In the genomic region with DNA sequence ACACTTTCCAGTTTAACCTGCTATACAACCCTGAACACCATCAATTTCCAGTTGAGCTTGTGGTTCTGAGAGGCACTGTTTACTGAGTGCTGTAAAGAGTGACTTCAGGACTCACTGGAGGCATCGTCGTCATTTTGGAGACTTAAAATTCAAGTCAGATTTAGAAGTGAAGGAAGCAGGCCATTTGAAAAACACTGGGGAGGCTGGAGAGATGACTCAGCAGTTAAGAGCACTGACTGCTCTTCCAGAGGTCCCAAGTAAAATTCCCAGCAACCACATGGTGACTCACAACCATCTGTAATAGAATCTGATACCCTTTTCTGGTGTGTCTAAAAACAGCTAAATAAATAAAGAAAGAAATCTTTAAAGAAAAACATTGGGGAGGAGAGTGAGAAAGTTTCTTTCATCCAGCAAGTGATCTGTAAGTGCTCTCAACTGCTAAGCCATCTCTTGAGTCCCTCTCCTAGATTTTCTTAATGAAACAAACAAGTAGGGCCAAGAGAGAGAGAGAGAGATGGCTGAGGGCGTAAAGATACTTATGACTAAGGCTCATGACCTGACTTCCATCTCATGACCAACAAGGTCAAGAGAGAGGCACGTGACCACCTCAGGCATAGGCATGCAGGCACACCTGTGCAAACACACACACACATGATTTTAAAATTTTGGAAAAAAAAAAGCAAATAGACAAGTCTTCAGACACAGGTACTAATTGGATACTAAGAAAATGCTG, we compare ENCODE assay signal across 22 mouse cellular contexts. TPM values are rescaled to one million over a fixed set of nuclear protein-coding genes. Genes with fewer than 3 reads are reported as not detected.
A peak's percentile ranks its signal among the peaks of the same experiment; 100 is the strongest.
DNase-seq lines count a peak whose midpoint lies in the region; TF ChIP-seq lines count a peak whose summit lies in the region.
"Had no signal": no experiment of that assay in that cellular context is flagged by ENCODE, and none has a peak within 500 bp of the region (broad histone marks: within the 10 kb centered on the region; RNA-seq: fewer than 3 reads in every experiment).

No protein-coding gene starts in this region.

- no peak for DNase-seq in left cerebral cortex, adult 2 months (ENCODE audit: extremely low spot score in 1 of 2, low spot score in 2 of 2)
- no peak for DNase-seq in left cerebral cortex, postnatal 14 days (ENCODE audit: low spot score in 2 of 2)
- DNase-seq in 3T3-L1 (ENCODE audit: low read depth, low spot score) (peak; percentile 95), MN1 (ENCODE audit: low spot score) (peak; percentile 7)
- peak; percentile 87 for DNase-seq in fibroblast of lung, adult 2 months (ENCODE audit: low read depth)
- no peak for DNase-seq in cerebellum, adult 11-12 months
- no peak for DNase-seq in hindbrain, embryonic 10.5 days (ENCODE audit: low spot score)
- no peak for DNase-seq in cerebellum, adult 11 months
- DNase-seq: cerebellum, postnatal 25 days; heart, adult 18-20 months; kidney, adult 9 months; kidney, postnatal 36 days; left cerebral cortex, postnatal 4 days; retina, postnatal 1 day; thymus, postnatal 14 days had no signal

- H3K27ac ChIP-seq in left cerebral cortex, adult 2 months: peak overlapping the region; percentile 37; the same call in 1 of the 2 replicates
- no peak overlapping the region for H3K27ac ChIP-seq in hindbrain, embryonic 10.5 days
- H3K27ac ChIP-seq: embryonic facial prominence, embryonic 10.5 days; hindbrain, embryonic 12.5 days; liver, embryonic 14.5 days; midbrain, embryonic 10.5 days; neural tube, embryonic 15.5 days; stomach, embryonic 15.5 days had no signal

- no peaks in the 10 kb centered on the region for H3K36me3 ChIP-seq in hindbrain, embryonic 10.5 days
- H3K36me3 ChIP-seq: embryonic facial prominence, embryonic 10.5 days; hindbrain, embryonic 12.5 days; midbrain, embryonic 10.5 days; neural tube, embryonic 15.5 days; stomach, embryonic 15.5 days had no signal

- peaks cover 3% of the 10 kb centered on the region; the same call in 1 of the 2 replicates for H3K9me3 ChIP-seq in hindbrain, embryonic 10.5 days
- H3K9me3 ChIP-seq: embryonic facial prominence, embryonic 10.5 days; hindbrain, embryonic 12.5 days; midbrain, embryonic 10.5 days; neural tube, embryonic 15.5 days; stomach, embryonic 15.5 days had no signal

- intact Hi-C loops in left cerebral cortex, adult 2 months (cut with DNase I): loop anchor here (5.0 kb wide), 1 partner anchor 1386 kb away; no protein-coding TSS in a partner anchor
- intact Hi-C loops in left cerebral cortex, postnatal 14 days (cut with DNase I): no loop called here

- H3K27me3 ChIP-seq in hindbrain, embryonic 10.5 days (ENCODE audit: insufficient read depth, poor library complexity, severe bottlenecking): no peaks in the 10 kb centered on the region
- H3K27me3 ChIP-seq: hindbrain, embryonic 12.5 days; neural tube, embryonic 15.5 days; stomach, embryonic 15.5 days had no signal

- H3K4me3 ChIP-seq in left cerebral cortex, adult 2 months: no peak overlapping the region
- H3K4me3 ChIP-seq in hindbrain, embryonic 10.5 days: no peak overlapping the region
- H3K4me3 ChIP-seq: embryonic facial prominence, embryonic 10.5 days; erythroblast, embryonic 14.5 days; hindbrain, embryonic 12.5 days; midbrain, embryonic 10.5 days; neural tube, embryonic 15.5 days; stomach, embryonic 15.5 days had no signal

- H3K4me1 ChIP-seq in hindbrain, embryonic 10.5 days (replicated peaks): no peaks in the 10 kb centered on the region
- H3K4me1 ChIP-seq: hindbrain, embryonic 12.5 days; midbrain, embryonic 10.5 days; neural tube, embryonic 15.5 days; stomach, embryonic 15.5 days had no signal

- 60% methylated on average over 4 of the region's 4 CpGs for WGBS in hindbrain, embryonic 10.5 days

- no peak for TF ChIP-seq CTCF in left cerebral cortex, adult 2 months (IDR thresholded peaks at IDR 0.05)

RNA-seq across cellular contexts. Expression of a gene that starts 23.9 kb away (rescaled TPM):
- 100 to 1,000 TPM; 180 to 193 TPM for total RNA-seq in left cerebral cortex, adult 2 months (2021)
- total RNA-seq in left cerebral cortex, postnatal 14 days (2021): 100 to 1,000 TPM; 206 to 211 TPM
- 89.5 and 91.2 TPM in 2 replicates for polyA plus RNA-seq in hindbrain, embryonic 10.5 days (2016; fragmentation: Nextera tagmentation; extraction: Ambion mirVana)

Comparison
In these comparisons a context has a peak if more than half of its experiments do, and no peak if none do; other contexts are left out.
1. DNase-seq: peak in 3T3-L1 (single experiment), MN1 (single experiment) and fibroblast of lung, adult 2 months (single experiment); none in left cerebral cortex, adult 2 months (0 of 2), left cerebral cortex, postnatal 14 days (0 of 2), cerebellum, adult 11-12 months (single experiment), hindbrain, embryonic 10.5 days (single experiment) and cerebellum, adult 11 months (single experiment).